In the genomic region with DNA sequence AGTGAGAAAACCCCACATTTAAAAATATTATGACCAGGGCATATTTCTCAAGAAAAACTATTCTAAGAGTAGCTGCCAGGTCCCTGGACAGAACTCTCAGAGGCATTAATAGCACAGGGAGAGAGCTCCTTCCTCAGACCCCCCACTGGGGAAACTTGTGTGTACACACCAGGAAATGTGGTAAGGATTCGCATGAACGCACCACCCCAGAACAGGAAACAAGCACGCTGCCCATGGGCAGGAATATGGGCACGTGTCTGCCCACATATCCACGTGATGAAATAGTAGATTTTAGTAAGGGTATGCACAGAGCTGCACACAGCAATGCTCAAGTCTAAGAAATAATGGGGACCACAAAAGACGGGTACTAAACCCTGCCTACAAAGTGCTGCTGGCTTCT, we compare ENCODE assay signal across 18 mouse cellular contexts.
DNase-seq lines count a peak whose midpoint lies in the region; ATAC-seq lines count a peak whose summit lies in the region.
"Had no signal": no experiment of that assay in that cellular context is flagged by ENCODE, and none has a peak within 500 bp of the region (broad histone marks: within the 10 kb centered on the region; RNA-seq: fewer than 3 reads in every experiment).

No protein-coding gene starts in this region.

- ATAC-seq in heart, embryonic 13.5 days (ENCODE audit: extremely low read depth, insufficient number of reproducible peaks, low FRiP score, low TSS enrichment), result no peak
- ATAC-seq in hematopoietic stem cell, adult 5-6 weeks (replicated peaks in 1 of 2; ENCODE audit: insufficient read depth in 1 of 2, low FRiP score in 2 of 2, low TSS enrichment in 1 of 2, low read depth in 1 of 2, poor library complexity in 2 of 2, severe bottlenecking in 2 of 2), result peak; percentile 65 to 83
- ATAC-seq in forebrain, embryonic 15.5 days (replicated peaks), result no peak
- ATAC-seq: forebrain, embryonic 16.5 days; intestine, embryonic 16.5 days; Patski had no signal

- peaks cover 83% of the 10 kb centered on the region for H3K4me1 ChIP-seq in heart, embryonic 13.5 days
- H3K4me1 ChIP-seq in forebrain, embryonic 15.5 days, result no peaks in the 10 kb centered on the region
- H3K4me1 ChIP-seq: limb, embryonic 13.5 days; megakaryocyte, embryonic 14.5 days; neural tube, embryonic 12.5 days had no signal

- intact Hi-C loops in heart, postnatal 10 days (cut with DNase I), result no loop called here

- H3K27ac ChIP-seq in heart, embryonic 13.5 days (replicated peaks), result peak overlapping the region; percentile 74
- no peak overlapping the region for H3K27ac ChIP-seq in forebrain, embryonic 15.5 days (replicated peaks)
- H3K27ac ChIP-seq: hindbrain, embryonic 14.5 days; kidney, postnatal 0 days; limb, embryonic 13.5 days; neural tube, embryonic 12.5 days had no signal

- H3K4me2 ChIP-seq in heart, embryonic 13.5 days, result peak overlapping the region; percentile 51
- no peak overlapping the region for H3K4me2 ChIP-seq in forebrain, embryonic 15.5 days (replicated peaks)
- H3K4me2 ChIP-seq: hindbrain, embryonic 14.5 days; limb, embryonic 13.5 days; lung, embryonic 14.5 days; neural tube, embryonic 12.5 days had no signal

- no peak overlapping the region for H3K4me3 ChIP-seq in heart, embryonic 13.5 days
- no peak overlapping the region for H3K4me3 ChIP-seq in forebrain, embryonic 15.5 days
- H3K4me3 ChIP-seq: limb, embryonic 13.5 days; megakaryocyte, embryonic 14.5 days; neural tube, embryonic 12.5 days had no signal

- no peaks in the 10 kb centered on the region for H3K9me3 ChIP-seq in heart, embryonic 13.5 days
- no peaks in the 10 kb centered on the region for H3K9me3 ChIP-seq in forebrain, embryonic 15.5 days
- H3K9me3 ChIP-seq: limb, embryonic 13.5 days; neural tube, embryonic 12.5 days had no signal

- DNase-seq in cerebellum, adult 18-20 months, result peak; percentile 37 to 41
- no peak for DNase-seq in cerebellum, postnatal 4 days (ENCODE audit: low spot score in 2 of 2)
- no peak for DNase-seq in heart, postnatal 10 days
- peak; percentile 52 for DNase-seq in 416B (ENCODE audit: low read depth)
- no peak for DNase-seq in adrenal gland, adult 8-10 months
- DNase-seq: lung, embryonic 14.5 days; thymus, postnatal 36 days had no signal

- no peaks in the 10 kb centered on the region for H3K27me3 ChIP-seq in heart, embryonic 13.5 days (replicated peaks)
- H3K27me3 ChIP-seq in forebrain, embryonic 15.5 days, result no peaks in the 10 kb centered on the region
- H3K27me3 ChIP-seq: limb, embryonic 13.5 days; megakaryocyte, embryonic 14.5 days; neural tube, embryonic 12.5 days; Patski had no signal

- no peaks in the 10 kb centered on the region for H3K36me3 ChIP-seq in heart, embryonic 13.5 days
- no peaks in the 10 kb centered on the region for H3K36me3 ChIP-seq in forebrain, embryonic 15.5 days
- H3K36me3 ChIP-seq: limb, embryonic 13.5 days; neural tube, embryonic 12.5 days had no signal

- 0 out of 2 replicates have a peak overlapping the region, but pooled peaks have one; percentile 54 for H3K9ac ChIP-seq in heart, embryonic 13.5 days
- no peak overlapping the region for H3K9ac ChIP-seq in forebrain, embryonic 15.5 days (replicated peaks)
- H3K9ac ChIP-seq: hindbrain, embryonic 14.5 days; limb, embryonic 13.5 days; lung, embryonic 14.5 days; neural tube, embryonic 12.5 days had no signal

- 49% methylated on average over 6 of the region's 6 CpGs for WGBS in heart, embryonic 13.5 days
- WGBS in forebrain, embryonic 15.5 days, result 83% methylated on average over 6 of the region's 6 CpGs

Comparison
In these comparisons a context has a peak if more than half of its experiments do, and no peak if none do; other contexts are left out.
1. DNase-seq: peak in cerebellum, adult 18-20 months (2 of 2) and 416B (single experiment); none in cerebellum, postnatal 4 days (0 of 2), heart, postnatal 10 days (0 of 2) and adrenal gland, adult 8-10 months (single experiment).
2. ATAC-seq: peak in hematopoietic stem cell, adult 5-6 weeks (2 of 2); none in heart, embryonic 13.5 days (single experiment) and forebrain, embryonic 15.5 days (single experiment).